Mouse (Mus musculus): ENCODE results near the gene Atp1b1. TPM values are rescaled to one million over a fixed set of nuclear protein-coding genes. Genes with fewer than 3 reads are reported as not detected.

The Atp1b1 gene
- polyA plus RNA-seq, 1 experiment from 2014 or later: 133 TPM

- no peak overlapping the region for H3K4me3 ChIP-seq (replicated peaks; ENCODE audit: low read depth, low read length)
- H3K36me3 ChIP-seq (ENCODE audit: control insufficient read depth, insufficient read depth, low read length): peaks cover 85% of the 10 kb centered on the region
- H3K4me2 ChIP-seq (ENCODE audit: low read length): no peak overlapping the region
- ATAC-seq (ENCODE audit: low FRiP score, low TSS enrichment) (no peak), DNase-seq (no peak)
- H3K27me3 ChIP-seq (ENCODE audit: control insufficient read depth, insufficient read depth, low read length): no peaks in the 10 kb centered on the region
- no peaks in the 10 kb centered on the region for H3K9me3 ChIP-seq (ENCODE audit: control insufficient read depth, low read length)
- H3K27ac ChIP-seq (replicated peaks; ENCODE audit: low read depth, low read length): no peak overlapping the region
- WGBS: 87% methylated on average over 11 of the region's 11 CpGs
- no peaks in the 10 kb centered on the region for H3K4me1 ChIP-seq (ENCODE audit: control insufficient read depth, insufficient read depth, low read length)
- no peak overlapping the region for H3K9ac ChIP-seq (replicated peaks; ENCODE audit: low read length)
These were observed 17.3 kb downstream of the Atp1b1 start for GRCm38 (mm10) chr1:164440708-164441407.

GRCm38 (mm10) chr1:164440230-164440629 is 17.9 kb downstream of the Atp1b1 start:
- Histone ChIP-seq H3K9me3 (ENCODE audit: control insufficient read depth, low read length) (no peaks in the 10 kb centered on the region), H3K4me2 (ENCODE audit: low read length) (no peak overlapping the region), H3K9ac (replicated peaks; ENCODE audit: low read length) (no peak overlapping the region), H3K4me3 (replicated peaks; ENCODE audit: low read depth, low read length) (no peak overlapping the region), H3K27me3 (ENCODE audit: control insufficient read depth, insufficient read depth, low read length) (no peaks in the 10 kb centered on the region), H3K36me3 (ENCODE audit: control insufficient read depth, insufficient read depth, low read length) (peaks cover 81% of the 10 kb centered on the region), H3K4me1 (ENCODE audit: control insufficient read depth, insufficient read depth, low read length) (no peaks in the 10 kb centered on the region), H3K27ac (replicated peaks; ENCODE audit: low read depth, low read length) (no peak overlapping the region)
- DNase-seq: no peak
- no peak for ATAC-seq (ENCODE audit: low FRiP score, low TSS enrichment)
- WGBS: 94% methylated on average over 6 of the region's 6 CpGs

- no peak overlapping the region for H3K27ac ChIP-seq (replicated peaks; ENCODE audit: low read depth, low read length)
- H3K9ac ChIP-seq (replicated peaks; ENCODE audit: low read length): no peak overlapping the region
- H3K9me3 ChIP-seq (ENCODE audit: control insufficient read depth, low read length): no peaks in the 10 kb centered on the region
- H3K4me1 ChIP-seq (ENCODE audit: control insufficient read depth, insufficient read depth, low read length): no peaks in the 10 kb centered on the region
- H3K4me2 ChIP-seq (ENCODE audit: low read length): no peak overlapping the region
- DNase-seq (no peak), ATAC-seq (ENCODE audit: low FRiP score, low TSS enrichment) (no peak)
- H3K27me3 ChIP-seq (ENCODE audit: control insufficient read depth, insufficient read depth, low read length): no peaks in the 10 kb centered on the region
- no peak overlapping the region for H3K4me3 ChIP-seq (replicated peaks; ENCODE audit: low read depth, low read length)
- peaks cover 58% of the 10 kb centered on the region for H3K36me3 ChIP-seq (ENCODE audit: control insufficient read depth, insufficient read depth, low read length)
- WGBS: 78% methylated on average over 7 of the region's 7 CpGs
These were observed 21.4 kb downstream of the Atp1b1 start for GRCm38 (mm10) chr1:164436749-164437148.

- Histone ChIP-seq H3K36me3 (ENCODE audit: control insufficient read depth, insufficient read depth, low read length) (peaks cover 31% of the 10 kb centered on the region), H3K4me2 (ENCODE audit: low read length) (no peak overlapping the region), H3K4me3 (replicated peaks; ENCODE audit: low read depth, low read length) (no peak overlapping the region), H3K27ac (replicated peaks; ENCODE audit: low read depth, low read length) (no peak overlapping the region), H3K27me3 (ENCODE audit: control insufficient read depth, insufficient read depth, low read length) (no peaks in the 10 kb centered on the region), H3K4me1 (ENCODE audit: control insufficient read depth, insufficient read depth, low read length) (no peaks in the 10 kb centered on the region), H3K9ac (replicated peaks; ENCODE audit: low read length) (no peak overlapping the region), H3K9me3 (ENCODE audit: control insufficient read depth, low read length) (no peaks in the 10 kb centered on the region)
- DNase-seq (no peak), ATAC-seq (ENCODE audit: low FRiP score, low TSS enrichment) (no peak)
- 78% methylated on average over 6 of the region's 6 CpGs for WGBS
These were observed 24.1 kb downstream of the Atp1b1 start for GRCm38 (mm10) chr1:164434049-164434448.

GRCm38 (mm10) chr1:164432649-164433048 is 25.5 kb downstream of the Atp1b1 start:
- H3K4me1 ChIP-seq (ENCODE audit: control insufficient read depth, insufficient read depth, low read length): no peaks in the 10 kb centered on the region
- no peaks in the 10 kb centered on the region for H3K9me3 ChIP-seq (ENCODE audit: control insufficient read depth, low read length)
- peaks cover 17% of the 10 kb centered on the region for H3K36me3 ChIP-seq (ENCODE audit: control insufficient read depth, insufficient read depth, low read length)
- 71% methylated on average over 5 of the region's 5 CpGs for WGBS
- no peak overlapping the region for H3K9ac ChIP-seq (replicated peaks; ENCODE audit: low read length)
- no peak overlapping the region for H3K4me3 ChIP-seq (replicated peaks; ENCODE audit: low read depth, low read length)
- no peaks in the 10 kb centered on the region for H3K27me3 ChIP-seq (ENCODE audit: control insufficient read depth, insufficient read depth, low read length)
- ATAC-seq (ENCODE audit: low FRiP score, low TSS enrichment) (no peak), DNase-seq (no peak)
- H3K27ac ChIP-seq (replicated peaks; ENCODE audit: low read depth, low read length): no peak overlapping the region
- H3K4me2 ChIP-seq (ENCODE audit: low read length): no peak overlapping the region

- WGBS: 90% methylated on average over 9 of the region's 9 CpGs
- ATAC-seq (ENCODE audit: low FRiP score, low TSS enrichment): no peak
- no peak for DNase-seq
- no peaks in the 10 kb centered on the region for H3K27me3 ChIP-seq (ENCODE audit: control insufficient read depth, insufficient read depth, low read length)
- no peak overlapping the region for H3K9ac ChIP-seq (replicated peaks; ENCODE audit: low read length)
- H3K4me1 ChIP-seq (ENCODE audit: control insufficient read depth, insufficient read depth, low read length): no peaks in the 10 kb centered on the region
- no peak overlapping the region for H3K27ac ChIP-seq (replicated peaks; ENCODE audit: low read depth, low read length)
- H3K9me3 ChIP-seq (ENCODE audit: control insufficient read depth, low read length): no peaks in the 10 kb centered on the region
- no peak overlapping the region for H3K4me2 ChIP-seq (ENCODE audit: low read length)
- H3K4me3 ChIP-seq (replicated peaks; ENCODE audit: low read depth, low read length): no peak overlapping the region
- H3K36me3 ChIP-seq (ENCODE audit: control insufficient read depth, insufficient read depth, low read length): no peaks in the 10 kb centered on the region
These were observed 29.5 kb downstream of the Atp1b1 start for GRCm38 (mm10) chr1:164428644-164429043.

GRCm38 (mm10) chr1:164427777-164428176 is 30.4 kb downstream of the Atp1b1 start:
- no peak overlapping the region for H3K9ac ChIP-seq (replicated peaks; ENCODE audit: low read length)
- ATAC-seq (ENCODE audit: low FRiP score, low TSS enrichment) (no peak), DNase-seq (no peak)
- H3K27ac ChIP-seq (replicated peaks; ENCODE audit: low read depth, low read length): no peak overlapping the region
- no peaks in the 10 kb centered on the region for H3K36me3 ChIP-seq (ENCODE audit: control insufficient read depth, insufficient read depth, low read length)
- H3K4me3 ChIP-seq (replicated peaks; ENCODE audit: low read depth, low read length): no peak overlapping the region
- WGBS: 88% methylated on average over 7 of the region's 7 CpGs
- H3K4me1 ChIP-seq (ENCODE audit: control insufficient read depth, insufficient read depth, low read length): no peaks in the 10 kb centered on the region
- no peaks in the 10 kb centered on the region for H3K27me3 ChIP-seq (ENCODE audit: control insufficient read depth, insufficient read depth, low read length)
- H3K4me2 ChIP-seq (ENCODE audit: low read length): no peak overlapping the region
- no peaks in the 10 kb centered on the region for H3K9me3 ChIP-seq (ENCODE audit: control insufficient read depth, low read length)

- 92% methylated on average over 7 of the region's 7 CpGs for WGBS
These were observed 31.9 kb downstream of the Atp1b1 start for GRCm38 (mm10) chr1:164426227-164426626.

GRCm38 (mm10) chr1:164420623-164421354 is 37.4 kb downstream of the Atp1b1 start:
- Histone ChIP-seq H3K9me3 (ENCODE audit: control insufficient read depth, low read length) (no peaks in the 10 kb centered on the region), H3K9ac (replicated peaks; ENCODE audit: low read length) (no peak overlapping the region), H3K4me3 (replicated peaks; ENCODE audit: low read depth, low read length) (no peak overlapping the region), H3K4me2 (ENCODE audit: low read length) (no peak overlapping the region), H3K27me3 (ENCODE audit: control insufficient read depth, insufficient read depth, low read length) (no peaks in the 10 kb centered on the region), H3K27ac (replicated peaks; ENCODE audit: low read depth, low read length) (no peak overlapping the region), H3K36me3 (ENCODE audit: control insufficient read depth, insufficient read depth, low read length) (no peaks in the 10 kb centered on the region), H3K4me1 (ENCODE audit: control insufficient read depth, insufficient read depth, low read length) (no peaks in the 10 kb centered on the region)
- no peak for ATAC-seq (ENCODE audit: low FRiP score, low TSS enrichment)
- WGBS: 94% methylated on average over 6 of the region's 6 CpGs
- no peak for DNase-seq

More at GRCm38 (mm10) chr1:164426227-164426626, 31.9 kb downstream of the Atp1b1 start:
- no peaks in the 10 kb centered on the region for H3K27me3 ChIP-seq (ENCODE audit: control insufficient read depth, insufficient read depth, low read length)
- no peak overlapping the region for H3K27ac ChIP-seq (replicated peaks; ENCODE audit: low read depth, low read length)
- no peak for ATAC-seq (ENCODE audit: low FRiP score, low TSS enrichment)
- H3K36me3 ChIP-seq (ENCODE audit: control insufficient read depth, insufficient read depth, low read length): no peaks in the 10 kb centered on the region
- no peak overlapping the region for H3K4me2 ChIP-seq (ENCODE audit: low read length)
- no peak overlapping the region for H3K4me3 ChIP-seq (replicated peaks; ENCODE audit: low read depth, low read length)
- H3K9me3 ChIP-seq (ENCODE audit: control insufficient read depth, low read length): no peaks in the 10 kb centered on the region
- DNase-seq: no peak
- no peak overlapping the region for H3K9ac ChIP-seq (replicated peaks; ENCODE audit: low read length)
- no peaks in the 10 kb centered on the region for H3K4me1 ChIP-seq (ENCODE audit: control insufficient read depth, insufficient read depth, low read length)
